Comparison of ENCODE assay signal across 7 mouse cellular contexts in genomic region chr10:127513501-127514091, GRCm38 (mm10). TPM values are rescaled to one million over a fixed set of nuclear protein-coding genes. Genes with fewer than 3 reads are reported as not detected.
DNase-seq lines count a peak whose midpoint lies in the region; ATAC-seq and TF ChIP-seq lines count a peak whose summit lies in the region.

No protein-coding gene starts in this region.

- no peak for ATAC-seq in forebrain, postnatal 0 days
- peak; percentile 33 for ATAC-seq in liver, postnatal 0 days
- no peak for ATAC-seq in granulocyte monocyte progenitor cell, adult 5-6 weeks (replicated peaks; ENCODE audit: poor library complexity, severe bottlenecking)

- peaks cover 9% of the 10 kb centered on the region for H3K36me3 ChIP-seq in forebrain, postnatal 0 days (ENCODE audit: insufficient read depth)
- H3K36me3 ChIP-seq in liver, postnatal 0 days (replicated peaks; ENCODE audit: insufficient read depth, low read length): peaks cover 18% of the 10 kb centered on the region

- no peak overlapping the region for H3K4me3 ChIP-seq in forebrain, postnatal 0 days (ENCODE audit: low read depth, low read length)
- H3K4me3 ChIP-seq in liver, postnatal 0 days (ENCODE audit: low read depth, low read length): peak overlapping the region; percentile 31

- 3% methylated on average over 16 of the region's 16 CpGs for WGBS in forebrain, postnatal 0 days
- 1% methylated on average over 16 of the region's 16 CpGs for WGBS in liver, postnatal 0 days (ENCODE audit: insufficient replicate concordance)

- no peak for TF ChIP-seq CTCF in forebrain, postnatal 0 days (IDR thresholded peaks at IDR 0.05; ENCODE audit: low read depth)
- no peak for TF ChIP-seq CTCF in liver, postnatal 0 days (IDR thresholded peaks at IDR 0.05; ENCODE audit: low read depth)

- H3K4me1 ChIP-seq in forebrain, postnatal 0 days (ENCODE audit: insufficient read depth): peaks cover 35% of the 10 kb centered on the region
- peaks cover 59% of the 10 kb centered on the region for H3K4me1 ChIP-seq in liver, postnatal 0 days (ENCODE audit: insufficient read depth)

- H3K4me2 ChIP-seq in forebrain, postnatal 0 days (ENCODE audit: low read depth): peak overlapping the region; percentile 83
- H3K4me2 ChIP-seq in liver, postnatal 0 days (ENCODE audit: low read depth, low read length): peak overlapping the region; percentile 71

- H3K9ac ChIP-seq in forebrain, postnatal 0 days: peak overlapping the region; percentile 68; the same call in 1 of the 2 replicates
- H3K9ac ChIP-seq in liver, postnatal 0 days (replicated peaks): peak overlapping the region; percentile 47

- no peak for TF ChIP-seq EP300 in liver, postnatal 0 days (IDR thresholded peaks at IDR 0.05; ENCODE audit: low read depth)

- DNase-seq in 416B (ENCODE audit: low read depth): peak; percentile 36
- peak; percentile 31 for DNase-seq in CD4-positive helper T cell, adult 2 months (ENCODE audit: low read depth, low spot score)
- DNase-seq in forebrain, postnatal 0 days: no peak
- peak; percentile 57 for DNase-seq in liver, postnatal 0 days
- no peak for DNase-seq in adrenal gland, postnatal 36 days
- DNase-seq in right cerebral cortex, postnatal 10 days (ENCODE audit: low spot score in 2 of 2): no peak

- no peaks in the 10 kb centered on the region for H3K9me3 ChIP-seq in forebrain, postnatal 0 days (ENCODE audit: low read length)
- H3K9me3 ChIP-seq in liver, postnatal 0 days (ENCODE audit: low read length): no peaks in the 10 kb centered on the region

- H3K27ac ChIP-seq in forebrain, postnatal 0 days (ENCODE audit: low read depth, low read length): no peak overlapping the region
- H3K27ac ChIP-seq in liver, postnatal 0 days (ENCODE audit: low read depth): no peak overlapping the region

- H3K27me3 ChIP-seq in forebrain, postnatal 0 days (ENCODE audit: insufficient read depth, low read length): 0 out of 2 replicates have a peak, but pooled peaks cover 10% of the 10 kb centered on the region
- peaks cover 64% of the 10 kb centered on the region for H3K27me3 ChIP-seq in liver, postnatal 0 days (ENCODE audit: insufficient read depth, low read length)

RNA-seq across cellular contexts. Expression of gene Ndufa4l2, which starts 1.2 kb away (rescaled TPM):
- total RNA-seq in forebrain, postnatal 0 days (2014; rRNA removed): 4.9 and 15.5 TPM in 2 replicates
- 15.2 and 15.5 TPM in 2 replicates for polyA plus RNA-seq in forebrain, postnatal 0 days (2015; fragmentation: Nextera tagmentation; extraction: Ambion mirVana)
- 13.1 and 23.1 TPM in 2 replicates for polyA plus RNA-seq in liver, postnatal 0 days (2015; fragmentation: Nextera tagmentation; extraction: Ambion mirVana)
- 10 to 100 TPM; 29.7 to 45.6 TPM for total RNA-seq in adrenal gland, postnatal 36 days (2021)
- total RNA-seq in granulocyte monocyte progenitor cell, adult 5-6 weeks (2014; fragmentation: Nextera tagmentation): 1.2 TPM in 1 of 2 replicates, not detected in the other
- total RNA-seq in granulocyte monocyte progenitor cell, adult 5-6 weeks (2017): not detected in 2 replicates

RNA-seq across cellular contexts. Expression of gene Shmt2, which starts 8.6 kb away (rescaled TPM):
- total RNA-seq in forebrain, postnatal 0 days (2014; rRNA removed): 31.5 and 43.8 TPM in 2 replicates
- 39.0 and 39.9 TPM in 2 replicates for polyA plus RNA-seq in forebrain, postnatal 0 days (2015; fragmentation: Nextera tagmentation; extraction: Ambion mirVana)
- polyA plus RNA-seq in liver, postnatal 0 days (2015; fragmentation: Nextera tagmentation; extraction: Ambion mirVana): 62.6 and 75.0 TPM in 2 replicates
- 10 to 100 TPM; 46.8 to 47.1 TPM for total RNA-seq in adrenal gland, postnatal 36 days (2021)
- total RNA-seq in granulocyte monocyte progenitor cell, adult 5-6 weeks (2014; fragmentation: Nextera tagmentation): 126 and 187 TPM in 2 replicates
- 102 and 103 TPM in 2 replicates for total RNA-seq in granulocyte monocyte progenitor cell, adult 5-6 weeks (2017)

RNA-seq across cellular contexts. Expression of gene Stac3, which starts 12.1 kb away (rescaled TPM):
- total RNA-seq in forebrain, postnatal 0 days (2014; rRNA removed): 0.85 and 1.7 TPM in 2 replicates
- 0.20 and 0.50 TPM in 2 replicates for polyA plus RNA-seq in forebrain, postnatal 0 days (2015; fragmentation: Nextera tagmentation; extraction: Ambion mirVana)
- polyA plus RNA-seq in liver, postnatal 0 days (2015; fragmentation: Nextera tagmentation; extraction: Ambion mirVana): 0.21 and 0.57 TPM in 2 replicates
- total RNA-seq in adrenal gland, postnatal 36 days (2021): 1 to 10 TPM; 2.2 to 3.4 TPM
- 0.90 TPM in 1 of 2 replicates, not detected in the other for total RNA-seq in granulocyte monocyte progenitor cell, adult 5-6 weeks (2014; fragmentation: Nextera tagmentation)
- total RNA-seq in granulocyte monocyte progenitor cell, adult 5-6 weeks (2017): 0.13 and 0.26 TPM in 2 replicates

RNA-seq across cellular contexts. Expression of gene Nxph4, which starts 20.8 kb away (rescaled TPM):
- total RNA-seq in forebrain, postnatal 0 days (2014; rRNA removed): 2.1 and 2.2 TPM in 2 replicates
- polyA plus RNA-seq in forebrain, postnatal 0 days (2015; fragmentation: Nextera tagmentation; extraction: Ambion mirVana): 19.9 and 22.6 TPM in 2 replicates
- not detected in 2 replicates for polyA plus RNA-seq in liver, postnatal 0 days (2015; fragmentation: Nextera tagmentation; extraction: Ambion mirVana)
- total RNA-seq in adrenal gland, postnatal 36 days (2021): 1 to 10 TPM; 5.0 to 6.3 TPM
- total RNA-seq in granulocyte monocyte progenitor cell, adult 5-6 weeks (2014; fragmentation: Nextera tagmentation): not detected in 2 replicates
- not detected in 2 replicates for total RNA-seq in granulocyte monocyte progenitor cell, adult 5-6 weeks (2017)

Comparison
In these comparisons a context has a peak if more than half of its experiments do, and no peak if none do; other contexts are left out.
1. DNase-seq: peak in 416B (single experiment), CD4-positive helper T cell, adult 2 months (single experiment) and liver, postnatal 0 days (single experiment); none in forebrain, postnatal 0 days (single experiment), adrenal gland, postnatal 36 days (0 of 2) and right cerebral cortex, postnatal 10 days (0 of 2).